Mouse (Mus musculus): ENCODE data around the gene Smagp.

DNA sequence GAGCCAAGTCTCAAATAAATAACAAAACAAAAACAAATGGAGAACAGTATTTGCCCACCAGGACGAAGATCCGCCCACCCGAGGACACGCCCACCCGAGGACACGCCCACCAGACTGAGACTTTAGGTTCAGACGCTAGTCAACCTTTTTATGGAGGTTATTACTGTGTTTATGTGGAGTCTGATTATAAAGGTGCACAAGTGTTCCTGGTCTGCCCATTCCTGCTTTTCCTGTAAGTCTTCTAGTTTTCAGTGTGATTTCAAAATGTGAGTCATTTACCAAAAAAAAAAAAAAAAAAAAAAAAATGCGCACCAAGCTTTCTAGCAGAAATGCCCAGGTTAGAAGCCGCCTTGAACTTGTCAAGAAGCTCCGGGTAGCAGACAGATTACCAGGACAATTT, 9.5 kb downstream of the Smagp start:
- TF ChIP-seq GATA1 (IDR thresholded peaks at IDR 0.05; ENCODE audit: borderline replicate concordance, low read length) = no peak
- TF ChIP-seq CTCF (IDR thresholded peaks at IDR 0.05; ENCODE audit: low read depth, low read length) = no peak
- TF ChIP-seq GATA2 (IDR thresholded peaks at IDR 0.05; ENCODE audit: borderline replicate concordance, low read depth, low read length) = no peak
- TF ChIP-seq POLR2AphosphoS5 (IDR thresholded peaks at IDR 0.05; ENCODE audit: insufficient replicate concordance, low read depth, low read length) = no peak

Data from G1E (cell line).